Mouse (Mus musculus): ENCODE data around the gene Imp3. TPM values are rescaled to one million over a fixed set of nuclear protein-coding genes. Genes with fewer than 3 reads are reported as not detected.
"Not testable (repeated sequence)": the region's sequence is repeated elsewhere in the genome, so short reads cannot be mapped to it uniquely, and the experiment has no call there.

Gene Imp3
- total and polyA plus RNA-seq, 3 experiments: 42.1 to 67.1 (median 61.8) TPM

GRCm38 (mm10) chr9:56901187-56901586 lies 36.1 kb upstream of the Imp3 start:
- H3K4me3 ChIP-seq (ENCODE audit: low read depth, low read length): no peak overlapping the region
- H3K36me3 ChIP-seq (replicated peaks): no peaks in the 10 kb centered on the region
- 0 out of 2 replicates have a peak, but pooled peaks cover 4% of the 10 kb centered on the region for H3K4me1 ChIP-seq (ENCODE audit: insufficient read depth, low read depth, low read length)
- ATAC-seq (ENCODE audit: extremely low read depth, insufficient number of reproducible peaks, low FRiP score, poor library complexity, severe bottlenecking) (no peak), DNase-seq (ENCODE audit: low spot score) (no peak)
- TF ChIP-seq TAL1 (conservative IDR thresholded peaks at IDR 0.05; ENCODE audit: low read depth, low read length) (no peak), GATA1 (IDR thresholded peaks at IDR 0.05; ENCODE audit: borderline replicate concordance, low read length) (no peak), GATA2 (IDR thresholded peaks at IDR 0.05; ENCODE audit: borderline replicate concordance, low read depth, low read length) (no peak), POLR2AphosphoS5 (IDR thresholded peaks at IDR 0.05; ENCODE audit: insufficient replicate concordance, low read depth, low read length) (no peak), CTCF (IDR thresholded peaks at IDR 0.05; ENCODE audit: low read depth, low read length) (no peak)
- peaks cover 32% of the 10 kb centered on the region for H3K27me3 ChIP-seq (ENCODE audit: insufficient read depth, low read length)
- H3K9me3 ChIP-seq (replicated peaks): no peaks in the 10 kb centered on the region

GRCm38 (mm10) chr9:56903662-56904061 lies 33.6 kb upstream of the Imp3 start:
- ATAC-seq (ENCODE audit: extremely low read depth, insufficient number of reproducible peaks, low FRiP score, poor library complexity, severe bottlenecking) (no peak), DNase-seq (ENCODE audit: low spot score) (no peak)
- TF ChIP-seq CTCF (IDR thresholded peaks at IDR 0.05; ENCODE audit: low read depth, low read length) (no peak), GATA2 (IDR thresholded peaks at IDR 0.05; ENCODE audit: borderline replicate concordance, low read depth, low read length) (no peak), GATA1 (IDR thresholded peaks at IDR 0.05; ENCODE audit: borderline replicate concordance, low read length) (no peak), TAL1 (conservative IDR thresholded peaks at IDR 0.05; ENCODE audit: low read depth, low read length) (no peak), POLR2AphosphoS5 (IDR thresholded peaks at IDR 0.05; ENCODE audit: insufficient replicate concordance, low read depth, low read length) (no peak)
- peaks cover 21% of the 10 kb centered on the region for H3K27me3 ChIP-seq (ENCODE audit: insufficient read depth, low read length)
- 0 out of 2 replicates have a peak, but pooled peaks cover 4% of the 10 kb centered on the region for H3K4me1 ChIP-seq (ENCODE audit: insufficient read depth, low read depth, low read length)
- H3K9me3 ChIP-seq (replicated peaks): no peaks in the 10 kb centered on the region
- no peaks in the 10 kb centered on the region for H3K36me3 ChIP-seq (replicated peaks)
- H3K4me3 ChIP-seq (ENCODE audit: low read depth, low read length): no peak overlapping the region

- TF ChIP-seq TAL1 (conservative IDR thresholded peaks at IDR 0.05; ENCODE audit: low read depth, low read length) (no peak), GATA2 (IDR thresholded peaks at IDR 0.05; ENCODE audit: borderline replicate concordance, low read depth, low read length) (no peak), CTCF (IDR thresholded peaks at IDR 0.05; ENCODE audit: low read depth, low read length) (no peak), GATA1 (IDR thresholded peaks at IDR 0.05; ENCODE audit: borderline replicate concordance, low read length) (no peak), POLR2AphosphoS5 (IDR thresholded peaks at IDR 0.05; ENCODE audit: insufficient replicate concordance, low read depth, low read length) (no peak)
- 0 out of 2 replicates have a peak, but pooled peaks cover 4% of the 10 kb centered on the region for H3K4me1 ChIP-seq (ENCODE audit: insufficient read depth, low read depth, low read length)
- no peaks in the 10 kb centered on the region for H3K36me3 ChIP-seq (replicated peaks)
- no peaks in the 10 kb centered on the region for H3K9me3 ChIP-seq (replicated peaks)
- ATAC-seq (ENCODE audit: extremely low read depth, insufficient number of reproducible peaks, low FRiP score, poor library complexity, severe bottlenecking): no peak
- peaks cover 26% of the 10 kb centered on the region for H3K27me3 ChIP-seq (ENCODE audit: insufficient read depth, low read length)
- H3K4me3 ChIP-seq (ENCODE audit: low read depth, low read length): no peak overlapping the region
- no peak for DNase-seq (ENCODE audit: low spot score)
These were observed 29.7 kb upstream of the Imp3 start for GRCm38 (mm10) chr9:56907549-56907948.

- H3K9me3 ChIP-seq (replicated peaks); H3K36me3 ChIP-seq (replicated peaks); H3K4me1 ChIP-seq (ENCODE audit: insufficient read depth, low read depth, low read length); ATAC-seq (ENCODE audit: extremely low read depth, insufficient number of reproducible peaks, low FRiP score, poor library complexity, severe bottlenecking); H3K4me3 ChIP-seq (ENCODE audit: low read depth, low read length); DNase-seq (ENCODE audit: low spot score): not testable (repeated sequence)
- H3K27me3 ChIP-seq (ENCODE audit: insufficient read depth, low read length): peaks cover 49% of the 10 kb centered on the region
These were observed 27.3 kb upstream of the Imp3 start for GRCm38 (mm10) chr9:56909991-56910390.

- peaks cover 45% of the 10 kb centered on the region for H3K27me3 ChIP-seq (ENCODE audit: insufficient read depth, low read length)
- DNase-seq (ENCODE audit: low spot score) (no peak), ATAC-seq (ENCODE audit: extremely low read depth, insufficient number of reproducible peaks, low FRiP score, poor library complexity, severe bottlenecking) (no peak)
- TF ChIP-seq TAL1 (conservative IDR thresholded peaks at IDR 0.05; ENCODE audit: low read depth, low read length): no peak
- TF ChIP-seq CTCF (IDR thresholded peaks at IDR 0.05; ENCODE audit: low read depth, low read length): no peak
- TF ChIP-seq GATA2 (IDR thresholded peaks at IDR 0.05; ENCODE audit: borderline replicate concordance, low read depth, low read length): no peak
- TF ChIP-seq POLR2AphosphoS5 (IDR thresholded peaks at IDR 0.05; ENCODE audit: insufficient replicate concordance, low read depth, low read length): no peak
- TF ChIP-seq GATA1 (IDR thresholded peaks at IDR 0.05; ENCODE audit: borderline replicate concordance, low read length): no peak
- no peaks in the 10 kb centered on the region for H3K9me3 ChIP-seq (replicated peaks)
- H3K4me3 ChIP-seq (ENCODE audit: low read depth, low read length): no peak overlapping the region
- no peaks in the 10 kb centered on the region for H3K4me1 ChIP-seq (ENCODE audit: insufficient read depth, low read depth, low read length)
- H3K36me3 ChIP-seq (replicated peaks): no peaks in the 10 kb centered on the region
These were observed 26.3 kb upstream of the Imp3 start for GRCm38 (mm10) chr9:56911017-56911416.

GRCm38 (mm10) chr9:56913991-56914390 lies 23.3 kb upstream of the Imp3 start:
- peaks cover 8% of the 10 kb centered on the region for H3K36me3 ChIP-seq (replicated peaks)

More at GRCm38 (mm10) chr9:56913991-56914390, 23.3 kb upstream of the Imp3 start:
- Histone ChIP-seq H3K4me3 (ENCODE audit: low read depth, low read length) (no peak overlapping the region), H3K9me3 (replicated peaks) (no peaks in the 10 kb centered on the region), H3K4me1 (ENCODE audit: insufficient read depth, low read depth, low read length) (no peaks in the 10 kb centered on the region), H3K27me3 (ENCODE audit: insufficient read depth, low read length) (peaks cover 44% of the 10 kb centered on the region)
- TF ChIP-seq GATA2 (IDR thresholded peaks at IDR 0.05; ENCODE audit: borderline replicate concordance, low read depth, low read length): no peak
- TF ChIP-seq TAL1 (conservative IDR thresholded peaks at IDR 0.05; ENCODE audit: low read depth, low read length): no peak
- TF ChIP-seq POLR2AphosphoS5 (IDR thresholded peaks at IDR 0.05; ENCODE audit: insufficient replicate concordance, low read depth, low read length): no peak
- no peak for TF ChIP-seq CTCF (IDR thresholded peaks at IDR 0.05; ENCODE audit: low read depth, low read length)
- TF ChIP-seq GATA1 (IDR thresholded peaks at IDR 0.05; ENCODE audit: borderline replicate concordance, low read length): no peak
- ATAC-seq (ENCODE audit: extremely low read depth, insufficient number of reproducible peaks, low FRiP score, poor library complexity, severe bottlenecking) (no peak), DNase-seq (ENCODE audit: low spot score) (no peak)

Data from G1E (cell line).